Mouse (Mus musculus) brown adipose tissue, adult 24 weeks (tissue): Measurements from ENCODE around the gene Snrnp200. TPM values are rescaled to one million over a fixed set of nuclear protein-coding genes. Genes with fewer than 3 reads are reported as not detected.

Experiments
- H3K27ac ChIP-seq: fragments of 200-500 bp; replicated peaks from 2 replicates; pipeline ENCODE4 v1.5.1; 2012; ENCODE audit warnings: low read depth, mild to moderate bottlenecking, low read length
- H3K4me1 ChIP-seq: fragments of 200-500 bp; 2 replicates; pipeline ENCODE4 v1.6.1; 2012; ENCODE audit warnings: low read length, mixed read lengths; ENCODE audit not compliant: control insufficient read depth, insufficient read depth, insufficient read length
- H3K4me3 ChIP-seq: fragments of 200-500 bp; 2 replicates; pipeline ENCODE4 v1.5.1; 2012; ENCODE audit warnings: low read depth, mild to moderate bottlenecking, low read length, moderate library complexity; ENCODE audit not compliant: insufficient read depth
- polyA plus RNA-seq: library from polyadenylated mRNA; stranded (reverse); fragments of >200 nt; gene quantifications from 2 replicates; pipeline ENCODE4 v1.2.4, GENCODE M21; 2012; ENCODE audit not compliant: missing spikeins, insufficient read depth, insufficient read length

The Snrnp200 gene
- polyA plus RNA-seq, 1 experiment = 26.7 TPM

DNA sequence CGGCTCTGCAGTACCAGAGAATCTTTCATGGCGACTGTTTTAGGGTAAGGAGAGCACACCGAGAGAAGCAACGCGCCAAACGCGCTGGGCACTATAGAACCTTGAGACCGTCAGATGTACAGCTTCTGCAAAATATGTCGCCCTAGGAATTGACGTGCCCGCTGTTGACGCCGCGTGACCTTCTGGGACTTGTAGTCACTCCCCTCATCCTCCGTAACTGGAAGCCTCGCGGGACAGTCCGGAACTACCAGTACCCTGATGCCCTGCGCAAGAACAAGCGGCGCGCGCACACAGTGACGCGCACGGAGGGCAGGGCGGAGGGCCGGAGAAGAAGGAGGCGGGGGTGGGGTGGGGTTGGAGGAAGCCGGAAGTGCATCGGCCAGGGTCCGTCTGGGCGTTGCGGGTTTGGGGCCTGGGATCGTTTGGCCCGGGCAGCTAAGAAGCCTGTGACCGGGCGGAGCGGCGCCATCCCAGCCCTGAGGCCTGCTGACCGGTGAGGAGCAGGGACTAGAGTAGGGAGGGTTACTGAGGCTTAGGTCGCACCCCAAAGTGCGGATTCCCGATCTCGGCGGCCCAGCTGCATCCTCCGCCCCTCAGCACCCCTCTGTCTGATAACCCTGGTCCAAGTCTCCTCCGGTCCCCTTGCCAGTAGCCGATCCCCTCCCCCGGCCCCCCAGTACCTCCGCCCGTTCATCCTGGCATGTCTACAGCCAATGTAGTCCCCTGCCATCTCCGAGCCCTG, 39.6 kb downstream of the Snrnp200 start, which contains the start of the genes Ciao1 and Tmem127:
Ciao1 (minus strand) TSS at position 225 of the 742 bp plus-strand sequence.
Tmem127 (plus strand) TSS at position 317 of the 742 bp plus-strand sequence.
- H3K27ac ChIP-seq = peak within 1 kb of the TSS; percentile 84
- H3K4me1 ChIP-seq = peaks cover 20% of the 10 kb centered on the region
- peak within 1 kb of the TSS; percentile 92 for H3K4me3 ChIP-seq

DNA sequence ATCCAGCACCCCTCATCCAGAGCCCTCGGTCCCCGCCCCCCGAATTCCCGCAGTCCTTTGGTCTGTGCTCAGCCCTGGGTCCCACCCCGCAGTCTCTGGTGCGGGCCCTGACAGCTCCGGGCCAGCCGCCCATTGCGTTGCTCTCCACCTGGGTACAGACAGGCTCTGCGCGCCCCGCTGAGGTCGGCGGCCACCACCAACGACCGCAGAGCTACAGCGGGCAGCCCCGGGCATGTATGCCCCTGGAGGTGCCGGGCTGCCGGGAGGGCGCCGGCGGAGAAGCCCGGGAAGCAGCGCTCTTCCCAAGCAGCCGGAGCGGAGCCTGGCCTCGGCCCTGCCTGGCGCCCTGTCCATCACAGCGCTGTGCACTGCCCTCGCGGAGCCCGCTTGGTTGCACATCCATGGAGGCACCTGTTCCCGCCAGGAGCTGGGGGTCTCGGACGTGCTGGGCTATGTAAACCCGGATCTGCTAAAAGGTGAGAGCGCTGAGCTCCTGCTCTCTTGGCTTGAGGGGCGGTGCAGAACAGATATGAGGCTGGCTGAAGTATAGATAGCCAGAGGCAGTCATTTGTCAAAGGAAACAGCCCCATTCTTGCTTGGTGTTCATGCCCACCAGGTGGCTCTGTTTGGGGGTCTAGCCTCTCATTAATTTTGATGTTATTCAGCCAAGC, 40.3 kb downstream of the Snrnp200 start:
- H3K4me3 ChIP-seq = peak overlapping the region; percentile 92
- H3K27ac ChIP-seq = no peak overlapping the region
- H3K4me1 ChIP-seq = peaks cover 20% of the 10 kb centered on the region

DNA sequence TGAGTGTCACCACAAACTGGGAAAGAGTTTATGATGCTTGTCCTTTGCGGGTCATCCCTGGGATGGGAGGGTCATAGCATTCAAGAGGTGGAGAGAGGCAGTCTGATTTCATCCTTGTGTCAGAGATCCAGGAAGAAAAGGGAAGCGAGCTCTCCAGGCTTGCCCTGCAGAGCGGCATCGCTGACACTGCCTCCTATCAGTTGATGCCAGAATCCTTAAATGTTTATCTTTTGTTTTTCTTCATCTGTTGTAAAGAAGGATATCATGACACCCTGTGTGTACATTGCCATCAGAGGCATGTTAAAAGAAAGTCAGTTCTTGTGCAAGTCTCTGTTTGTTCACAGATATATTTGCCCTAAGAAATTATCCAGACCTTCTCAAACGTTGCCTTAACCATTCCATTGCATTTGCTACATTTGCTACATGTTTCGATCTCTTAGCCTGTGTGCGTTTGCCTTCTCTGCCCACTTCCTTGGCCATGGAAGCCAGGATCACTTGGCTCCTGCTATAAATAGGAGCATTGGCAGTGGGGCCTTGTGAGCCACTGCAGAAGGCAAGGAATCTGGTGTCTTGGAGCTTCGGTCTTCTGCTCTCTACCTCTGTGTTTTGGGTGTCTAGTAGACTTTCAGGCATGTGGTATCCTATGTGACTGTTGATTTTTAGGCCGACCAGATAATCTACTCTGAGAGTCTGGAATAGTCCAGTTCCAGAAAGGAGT, 42.3 kb downstream of the Snrnp200 start:
- H3K27ac ChIP-seq = no peak overlapping the region
- H3K4me3 ChIP-seq = no peak overlapping the region
- H3K4me1 ChIP-seq = peaks cover 20% of the 10 kb centered on the region

DNA sequence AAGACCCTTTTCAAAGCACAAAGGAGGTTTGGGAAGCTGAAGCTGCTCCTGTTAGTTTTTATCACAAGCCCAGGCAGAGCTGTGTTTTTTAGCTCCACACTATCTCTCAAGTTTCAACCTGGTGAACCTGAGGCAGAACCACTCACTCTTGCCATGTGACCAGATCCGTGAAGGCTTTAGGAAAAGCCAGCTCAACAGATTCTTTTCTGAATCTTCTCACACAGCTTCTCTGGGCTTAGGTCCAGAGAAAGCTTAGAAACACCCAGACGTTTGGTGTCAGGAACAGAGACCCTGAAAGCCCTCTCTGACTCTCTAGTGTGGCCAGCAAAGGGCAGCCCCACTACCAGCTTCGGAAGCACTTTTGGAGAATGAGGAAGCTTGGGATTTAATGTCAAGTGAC, 43.3 kb downstream of the Snrnp200 start:
- no peak overlapping the region for H3K27ac ChIP-seq
- peaks cover 17% of the 10 kb centered on the region for H3K4me1 ChIP-seq
- H3K4me3 ChIP-seq = no peak overlapping the region

DNA sequence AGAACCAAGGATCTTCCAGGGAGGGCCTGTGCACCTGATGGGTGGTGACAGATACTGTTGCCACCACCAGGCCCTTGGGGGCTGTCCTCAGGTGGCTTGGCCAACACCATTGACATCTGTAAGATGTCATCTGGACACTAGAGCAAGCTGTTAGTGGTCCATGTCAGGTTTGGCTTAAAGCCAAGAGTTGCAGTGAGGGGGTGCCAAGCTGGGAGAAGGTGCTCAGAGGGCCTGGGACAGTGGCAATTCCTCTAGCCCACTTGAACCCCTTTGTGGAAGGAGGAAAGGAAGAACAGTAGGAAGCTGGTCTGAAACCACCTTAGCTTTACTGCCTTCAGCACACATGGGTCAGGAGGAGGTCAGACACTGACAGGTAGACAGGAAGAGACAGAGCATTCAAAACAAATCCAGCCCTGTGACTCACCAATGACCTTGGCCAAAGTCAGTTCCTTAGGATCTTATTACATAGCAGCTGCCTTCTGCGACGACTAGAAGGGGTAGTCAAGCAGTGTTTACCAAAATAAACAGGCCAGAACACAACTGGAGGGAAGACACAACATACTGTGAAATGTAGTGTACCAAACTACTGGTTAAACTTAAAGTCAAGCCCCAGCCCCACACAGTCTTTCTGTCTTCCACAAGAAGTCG, 43.8 kb downstream of the Snrnp200 start:
- H3K4me3 ChIP-seq = no peak overlapping the region
- H3K4me1 ChIP-seq = peaks cover 14% of the 10 kb centered on the region
- peak overlapping the region; percentile 39; the same call in 1 of the 2 replicates for H3K27ac ChIP-seq

DNA sequence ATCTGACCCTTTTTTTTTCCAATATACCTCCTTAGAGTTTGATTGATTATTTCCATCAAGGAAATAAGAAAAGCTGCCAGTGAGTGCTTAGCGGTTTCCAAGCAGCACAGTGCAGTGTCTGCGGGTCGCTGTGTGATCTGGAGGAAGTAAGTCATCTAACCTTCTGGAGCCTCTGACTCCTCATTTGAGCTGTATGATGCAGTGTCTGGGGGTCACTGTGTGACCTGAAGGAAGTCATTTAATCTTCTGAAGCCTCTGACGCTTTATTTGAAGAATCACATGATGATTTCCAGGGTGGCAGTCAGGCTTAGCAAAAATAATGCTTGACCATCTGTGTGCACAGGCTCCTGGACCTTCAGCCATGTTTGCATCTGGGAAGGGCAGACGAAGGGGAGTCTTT, 44.6 kb downstream of the Snrnp200 start:
- no peak overlapping the region for H3K27ac ChIP-seq
- peaks cover 14% of the 10 kb centered on the region for H3K4me1 ChIP-seq
- no peak overlapping the region for H3K4me3 ChIP-seq

DNA sequence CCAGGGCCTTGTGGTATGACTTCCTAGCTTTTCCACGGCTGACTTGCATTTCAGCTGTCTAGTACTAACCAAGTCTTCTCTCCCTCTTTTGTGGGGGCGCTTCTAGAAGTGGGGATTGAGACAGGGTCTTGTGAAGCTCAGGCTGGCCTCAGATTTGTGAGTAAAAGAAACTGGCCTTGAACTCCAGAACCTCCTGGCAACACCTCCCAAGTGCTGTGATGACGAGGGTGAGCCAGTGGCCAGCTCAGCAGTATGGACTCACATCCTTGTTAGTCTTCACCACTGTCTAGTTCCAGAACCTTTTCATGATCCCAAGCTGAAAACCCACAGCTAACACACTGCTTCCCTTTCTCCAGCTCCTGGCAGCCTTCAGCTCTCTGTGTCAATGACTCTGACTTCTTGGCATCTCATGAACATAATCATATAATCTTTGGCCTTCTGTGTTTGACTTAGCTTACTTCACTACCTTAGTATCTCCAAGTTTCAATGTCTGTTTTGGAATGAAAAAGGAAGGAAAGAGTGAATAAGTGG, 46.5 kb downstream of the Snrnp200 start:
- H3K4me3 ChIP-seq = no peak overlapping the region
- H3K4me1 ChIP-seq = peaks cover 22% of the 10 kb centered on the region
- no peak overlapping the region for H3K27ac ChIP-seq

DNA sequence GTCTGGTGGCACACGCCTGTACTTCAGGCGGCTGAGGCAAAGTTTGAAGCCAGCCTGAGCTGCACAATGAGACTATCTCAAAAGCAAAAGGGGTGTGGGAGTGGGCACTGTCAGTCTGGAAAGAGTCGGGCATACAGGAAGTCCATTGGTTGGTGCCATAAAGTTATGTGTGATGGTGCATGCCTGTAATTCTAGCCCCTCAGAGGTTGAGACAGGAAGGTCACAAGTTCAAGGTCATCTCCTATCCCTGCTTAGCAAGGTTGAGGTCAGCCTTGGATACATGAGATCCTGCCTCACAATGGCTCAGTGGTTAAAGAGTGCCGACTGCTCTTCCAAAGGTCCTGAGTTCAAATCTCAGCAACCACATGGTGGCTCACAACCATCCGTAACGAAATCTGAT, 47.1 kb downstream of the Snrnp200 start:
- H3K4me1 ChIP-seq = peaks cover 23% of the 10 kb centered on the region
- H3K27ac ChIP-seq = no peak overlapping the region

DNA sequence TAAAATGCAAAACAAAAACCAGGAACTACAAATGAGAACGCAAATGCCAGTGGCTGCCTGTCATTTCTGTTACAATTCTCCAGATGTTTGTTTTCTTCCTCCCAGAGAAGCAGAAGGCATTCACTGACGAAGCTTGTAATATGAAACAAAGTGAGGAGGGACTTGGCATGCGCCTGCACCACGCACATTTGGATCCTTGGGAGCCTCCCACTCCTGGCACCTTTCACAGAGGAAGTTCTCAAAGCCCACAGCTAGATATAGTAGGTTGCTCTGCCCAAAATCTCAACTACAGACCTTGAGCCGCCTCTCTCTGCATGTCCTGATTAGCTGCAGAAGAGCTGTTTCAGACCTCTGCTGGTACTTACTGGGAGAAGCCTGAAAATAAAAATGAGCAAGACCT, 51.2 kb downstream of the Snrnp200 start:
- Histone ChIP-seq H3K4me1 (peaks cover 14% of the 10 kb centered on the region; the same call in 1 of the 2 replicates), H3K4me3 (no peak overlapping the region), H3K27ac (peak overlapping the region; percentile 62; the same call in 1 of the 2 replicates)

More for the DNA sequence above, 47.1 kb downstream of the Snrnp200 start:
- H3K4me3 ChIP-seq = no peak overlapping the region

DNA sequence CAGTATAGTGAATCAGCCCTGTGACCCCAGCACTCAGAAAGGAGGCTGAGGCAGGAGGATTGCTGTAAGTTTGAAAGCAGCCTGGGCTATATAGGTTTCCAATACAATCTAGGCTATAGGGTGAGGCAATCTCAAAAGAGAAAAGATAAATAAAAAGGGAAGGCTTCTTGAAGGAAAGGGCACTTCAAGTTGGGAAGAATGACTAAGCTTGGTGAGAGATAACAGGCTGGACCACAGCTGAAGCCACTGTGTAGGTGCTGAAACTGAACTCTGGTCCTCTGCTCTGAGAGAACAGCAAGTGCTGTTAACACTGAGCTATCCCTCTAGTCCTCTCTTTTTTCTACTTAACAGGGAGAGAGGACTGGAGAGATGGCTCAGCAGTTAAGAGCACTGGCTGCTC, 54.3 kb downstream of the Snrnp200 start:
- H3K4me3 ChIP-seq = no peak overlapping the region

DNA sequence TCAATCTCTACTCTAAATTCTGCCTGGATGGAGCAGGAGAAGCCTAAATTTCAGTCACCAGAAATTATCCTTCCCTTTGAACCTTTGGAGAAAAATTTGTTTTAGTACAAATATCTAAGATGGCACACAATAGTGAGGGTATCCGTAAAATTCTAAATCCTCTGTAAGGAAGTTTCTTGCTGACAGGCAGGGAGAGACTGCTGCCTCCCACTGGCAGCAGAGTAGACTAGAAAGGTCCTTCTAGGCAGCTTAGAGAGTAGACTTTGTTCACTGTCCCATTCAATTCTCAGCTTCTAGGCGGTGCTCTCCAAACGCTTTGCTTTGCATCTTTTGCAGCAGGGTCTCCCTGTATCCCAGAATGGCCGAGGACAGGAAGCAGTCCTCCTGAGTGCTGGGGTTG, 59.7 kb downstream of the Snrnp200 start:
- Histone ChIP-seq H3K4me3 (no peak overlapping the region), H3K4me1 (peaks cover 5% of the 10 kb centered on the region; the same call in 1 of the 2 replicates), H3K27ac (no peak overlapping the region)

More for the DNA sequence above, 54.3 kb downstream of the Snrnp200 start:
- no peak overlapping the region for H3K27ac ChIP-seq
- peaks cover 14% of the 10 kb centered on the region; the same call in 1 of the 2 replicates for H3K4me1 ChIP-seq

DNA sequence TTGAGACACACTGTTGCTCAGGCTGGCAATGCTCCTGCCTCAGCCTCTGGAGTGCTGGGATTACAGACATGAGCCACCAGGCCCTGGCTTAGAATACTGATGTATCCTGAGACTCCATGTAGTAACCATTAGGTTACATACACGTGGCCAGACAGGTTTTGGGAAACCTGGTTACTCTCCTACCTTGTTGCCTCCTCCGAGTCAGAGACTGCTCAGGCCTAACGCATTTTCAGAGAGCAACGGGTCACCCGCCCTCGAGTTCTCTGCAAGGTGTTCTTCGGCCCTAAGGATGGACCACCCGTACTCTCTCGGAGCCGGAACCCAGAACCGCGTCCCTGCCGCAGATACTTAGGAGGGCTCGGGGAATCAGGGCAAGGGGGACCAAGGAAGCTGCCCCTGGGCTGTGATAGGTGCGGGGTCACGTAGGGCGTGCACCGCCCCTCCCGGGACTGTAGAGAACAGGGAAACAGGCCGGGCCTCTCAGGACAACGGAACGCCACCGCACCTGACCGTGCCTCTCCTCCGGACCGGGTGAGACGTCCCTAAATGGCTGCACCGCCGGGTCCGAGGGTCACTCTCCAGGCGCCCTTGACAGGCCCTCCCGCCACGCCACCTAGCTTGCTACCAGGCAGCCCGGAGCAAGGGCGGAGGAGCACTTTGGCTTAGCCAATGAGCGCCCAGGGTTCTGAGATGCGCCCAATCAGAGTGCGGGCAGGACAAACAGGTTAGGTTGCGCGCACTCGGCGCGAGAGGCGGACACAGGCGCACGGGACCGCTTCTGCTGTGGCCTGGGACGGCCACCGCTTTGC, 61.5 kb downstream of the Snrnp200 start, which contains the start of gene Stard7:
Stard7 (plus strand) TSS at position 728 of the 809 bp plus-strand sequence.
- peaks cover 6% of the 10 kb centered on the region; the same call in 1 of the 2 replicates for H3K4me1 ChIP-seq
- peak within 1 kb of the TSS; percentile 97 for H3K27ac ChIP-seq
- peak within 1 kb of the TSS; percentile 88 for H3K4me3 ChIP-seq

DNA sequence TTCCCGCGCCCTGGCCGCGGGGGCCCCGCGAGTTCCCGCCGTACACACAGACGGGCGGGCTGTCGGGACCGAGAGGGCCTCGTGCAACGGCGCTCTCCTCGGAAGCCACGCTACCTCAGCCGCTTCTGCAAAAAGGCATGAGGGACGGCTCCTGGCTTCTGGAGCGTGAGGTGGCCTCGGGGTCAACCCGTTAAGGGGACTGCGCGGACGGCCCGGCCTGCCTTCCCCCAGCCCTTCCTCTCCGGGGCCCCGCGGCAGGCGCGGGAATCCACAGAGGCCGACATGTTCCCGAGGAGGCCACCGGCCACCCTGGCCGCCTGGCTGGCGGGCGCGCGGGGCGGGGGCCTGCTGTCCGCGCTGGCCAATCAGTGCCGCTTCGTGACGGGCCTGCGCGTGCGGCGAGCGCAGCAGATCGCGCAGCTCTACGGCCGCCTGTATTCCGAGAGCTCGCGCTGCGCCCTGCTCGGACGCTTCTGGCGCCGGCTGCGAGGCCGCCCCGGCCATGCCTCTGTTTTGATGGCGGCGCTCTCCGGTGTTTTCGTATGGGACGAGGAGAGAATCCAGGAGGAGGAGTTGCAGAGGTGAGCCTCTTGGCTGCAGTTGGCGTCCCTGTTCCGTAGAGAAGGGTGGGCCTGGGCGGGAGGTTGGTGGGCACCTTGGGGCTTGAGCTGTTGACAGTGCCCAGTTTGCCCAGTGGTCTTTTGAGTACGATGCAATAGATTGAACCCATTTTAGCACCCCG, 62.3 kb downstream of the Snrnp200 start:
- peaks cover 6% of the 10 kb centered on the region for H3K4me1 ChIP-seq

More for the DNA sequence above, 62.3 kb downstream of the Snrnp200 start:
- H3K4me3 ChIP-seq = peak overlapping the region; percentile 87
- peak overlapping the region; percentile 76 for H3K27ac ChIP-seq
